Mouse (Mus musculus): ENCODE results near the gene Spred2.

The Spred2 gene

GRCm38 (mm10) chr11:19983298-19983697 lies 59.1 kb downstream of the Spred2 start:
- DNase-seq (ENCODE audit: low spot score), result no peak

GRCm38 (mm10) chr11:19984029-19984428 lies 59.9 kb downstream of the Spred2 start:
- DNase-seq (ENCODE audit: low spot score), result no peak

- DNase-seq (ENCODE audit: low spot score), result no peak
Observed at GRCm38 (mm10) chr11:19985283-19985854, 61.2 kb downstream of the Spred2 start.

- DNase-seq (ENCODE audit: low spot score), result peak; percentile 59
Observed at GRCm38 (mm10) chr11:19986443-19986861, 62.3 kb downstream of the Spred2 start.

- DNase-seq (ENCODE audit: low spot score), result peak; percentile 71
Observed at GRCm38 (mm10) chr11:19986871-19987755, 62.9 kb downstream of the Spred2 start.

- DNase-seq (ENCODE audit: low spot score), result peak; percentile 53
Observed at GRCm38 (mm10) chr11:19987756-19988091, 63.5 kb downstream of the Spred2 start.

GRCm38 (mm10) chr11:19988224-19988623 lies 64.0 kb downstream of the Spred2 start:
- peak; percentile 42 for DNase-seq (ENCODE audit: low spot score)

- peak; percentile 3 for DNase-seq (ENCODE audit: low spot score)
Observed at GRCm38 (mm10) chr11:19988631-19989030, 64.5 kb downstream of the Spred2 start.

GRCm38 (mm10) chr11:19989141-19989910 lies 65.2 kb downstream of the Spred2 start:
- DNase-seq (ENCODE audit: low spot score), result no peak

GRCm38 (mm10) chr11:19990731-19991130 lies 66.6 kb downstream of the Spred2 start:
- no peak for DNase-seq (ENCODE audit: low spot score)

- DNase-seq (ENCODE audit: low spot score), result no peak
Observed at GRCm38 (mm10) chr11:19991303-19991976, 67.3 kb downstream of the Spred2 start.

- no peak for DNase-seq (ENCODE audit: low spot score)
Observed at GRCm38 (mm10) chr11:19992341-19993281, 68.4 kb downstream of the Spred2 start.

- DNase-seq (ENCODE audit: low spot score), result no peak
Observed at GRCm38 (mm10) chr11:19993753-19994152, 69.6 kb downstream of the Spred2 start.

GRCm38 (mm10) chr11:19994262-19994790 lies 70.2 kb downstream of the Spred2 start:
- no peak for DNase-seq (ENCODE audit: low spot score)

- DNase-seq (ENCODE audit: low spot score), result peak; percentile 45
Observed at GRCm38 (mm10) chr11:19997940-19998339, 73.8 kb downstream of the Spred2 start.

- DNase-seq (ENCODE audit: low spot score), result no peak
Observed at GRCm38 (mm10) chr11:20002883-20003282, 78.7 kb downstream of the Spred2 start.

- DNase-seq (ENCODE audit: low spot score), result no peak
Observed at GRCm38 (mm10) chr11:20007701-20008100, 83.5 kb downstream of the Spred2 start.

- peak; percentile 70 for DNase-seq (ENCODE audit: low spot score)
Observed at GRCm38 (mm10) chr11:20011210-20011978, 87.2 kb downstream of the Spred2 start.

- DNase-seq (ENCODE audit: low spot score), result no peak
Observed at GRCm38 (mm10) chr11:20013366-20013765, 89.2 kb downstream of the Spred2 start.

- no peak for DNase-seq (ENCODE audit: low spot score)
Observed at GRCm38 (mm10) chr11:20017937-20018336, 93.8 kb downstream of the Spred2 start.

All from embryo, embryonic 10 days (tissue).